Mouse (Mus musculus): ENCODE results near the gene Ccdc42.

Ccdc42 gene

DNA sequence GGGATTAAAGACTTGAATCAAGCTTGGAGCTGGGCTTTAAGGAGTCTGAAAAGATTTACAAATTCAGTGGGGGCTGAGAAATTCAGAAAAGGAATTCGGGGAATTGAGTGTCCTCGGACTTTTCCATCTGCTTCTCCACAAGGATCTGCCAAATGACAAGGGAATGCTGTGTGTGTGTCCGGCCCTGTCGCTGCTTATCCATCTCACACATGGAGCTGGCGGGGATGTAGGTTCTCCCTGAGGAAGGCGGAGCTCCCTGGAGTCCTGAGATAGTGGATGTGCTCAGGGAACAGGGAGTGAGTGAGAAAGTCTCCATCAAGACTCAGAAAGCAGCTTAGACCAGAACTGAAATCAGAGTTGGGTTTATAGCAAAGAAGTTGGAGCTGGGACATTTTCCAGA lies 58.0 kb downstream of the Ccdc42 start:
- in situ Hi-C loops (cut with MboI, MseI), result no loop called here
